Mouse (Mus musculus): ENCODE results near the gene Ppp5c. TPM values are rescaled to one million over a fixed set of nuclear protein-coding genes. Genes with fewer than 3 reads are reported as not detected.

Ppp5c gene
- polyA plus RNA-seq, 1 experiment from 2014 or later = 110 TPM

DNA sequence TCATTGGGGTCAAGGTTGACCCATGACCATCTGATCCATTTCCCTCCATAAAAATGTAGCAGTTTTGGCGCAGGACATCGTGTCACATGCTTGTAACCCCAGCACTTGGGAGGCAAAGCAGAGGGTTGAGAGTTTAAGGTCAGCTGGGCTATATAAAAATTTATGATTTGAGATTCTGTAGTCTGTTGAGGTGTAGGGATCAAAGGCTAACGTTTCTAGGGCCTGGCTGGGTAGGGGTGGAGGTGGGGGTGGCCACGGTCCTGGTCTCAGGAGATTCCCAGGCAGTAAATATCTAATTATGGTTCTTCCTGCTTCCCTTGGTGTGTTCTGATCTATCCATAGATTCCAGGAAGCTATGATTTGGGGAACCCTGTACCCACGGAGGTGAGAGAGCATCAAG, 66.0 kb downstream of the Ppp5c start:
- H3K27ac ChIP-seq = no peak overlapping the region
- no peak overlapping the region for H3K9ac ChIP-seq
- peaks cover 4% of the 10 kb centered on the region for H3K4me1 ChIP-seq
- H3K4me2 ChIP-seq (replicated peaks) = no peak overlapping the region
- no peaks in the 10 kb centered on the region for H3K27me3 ChIP-seq
- H3K36me3 ChIP-seq = no peaks in the 10 kb centered on the region
- no peaks in the 10 kb centered on the region for H3K9me3 ChIP-seq
- no peak for ATAC-seq (ENCODE audit: insufficient number of reproducible peaks, insufficient read depth, low FRiP score, low TSS enrichment)
- no peak overlapping the region for H3K4me3 ChIP-seq
- WGBS = 74% methylated on average over 5 of the region's 5 CpGs

DNA sequence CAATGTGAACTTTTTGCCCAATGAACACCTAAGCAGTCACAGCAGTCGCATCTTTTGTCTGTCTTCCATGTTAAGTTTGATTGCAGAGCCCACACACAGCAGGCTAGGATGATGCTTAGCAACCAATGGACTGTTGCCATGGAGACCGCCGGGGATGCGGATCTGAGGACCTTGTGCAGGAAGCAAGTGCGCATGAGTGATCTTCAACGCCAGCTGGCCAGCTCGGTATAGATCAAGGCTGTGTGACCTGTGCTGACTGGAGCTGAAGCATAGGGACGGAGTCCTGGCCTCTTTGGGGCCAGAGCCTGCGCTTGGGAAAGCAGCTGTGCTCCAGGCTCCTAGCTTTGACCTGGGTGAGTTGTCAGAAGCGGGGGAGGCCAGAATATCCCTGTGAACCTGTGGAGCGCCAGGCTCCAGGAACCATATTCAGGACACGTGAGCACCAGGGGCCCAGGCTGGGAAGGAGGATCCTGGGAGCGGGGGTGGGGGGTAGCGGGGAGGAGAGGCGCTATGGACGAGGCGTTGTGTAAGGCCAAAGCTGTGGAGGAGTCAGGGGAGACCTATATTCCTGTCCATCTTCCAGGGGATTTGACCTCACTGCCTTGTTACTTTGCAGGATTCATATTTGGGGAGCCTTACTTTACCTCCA, 68.1 kb downstream of the Ppp5c start, which contains the start of gene Pnmal1:
Gene Pnmal1 (plus strand): TSS at position 141 of the 649 bp plus-strand sequence.
- no peak within 1 kb of the TSS for H3K9ac ChIP-seq
- 21% methylated on average over 17 of the region's 17 CpGs for WGBS
- H3K27ac ChIP-seq = no peak within 1 kb of the TSS
- peak within 1 kb of the TSS; percentile 43 for H3K4me2 ChIP-seq (replicated peaks)
- peaks cover 4% of the 10 kb centered on the region for H3K4me1 ChIP-seq
- H3K27me3 ChIP-seq = no peaks in the 10 kb centered on the region
- H3K4me3 ChIP-seq = 0 out of 2 replicates have a peak within 1 kb of the TSS, but pooled peaks have one; percentile 19
- H3K36me3 ChIP-seq = no peaks in the 10 kb centered on the region
- H3K9me3 ChIP-seq = no peaks in the 10 kb centered on the region
- peak; percentile 80 for ATAC-seq (ENCODE audit: insufficient number of reproducible peaks, insufficient read depth, low FRiP score, low TSS enrichment)

DNA sequence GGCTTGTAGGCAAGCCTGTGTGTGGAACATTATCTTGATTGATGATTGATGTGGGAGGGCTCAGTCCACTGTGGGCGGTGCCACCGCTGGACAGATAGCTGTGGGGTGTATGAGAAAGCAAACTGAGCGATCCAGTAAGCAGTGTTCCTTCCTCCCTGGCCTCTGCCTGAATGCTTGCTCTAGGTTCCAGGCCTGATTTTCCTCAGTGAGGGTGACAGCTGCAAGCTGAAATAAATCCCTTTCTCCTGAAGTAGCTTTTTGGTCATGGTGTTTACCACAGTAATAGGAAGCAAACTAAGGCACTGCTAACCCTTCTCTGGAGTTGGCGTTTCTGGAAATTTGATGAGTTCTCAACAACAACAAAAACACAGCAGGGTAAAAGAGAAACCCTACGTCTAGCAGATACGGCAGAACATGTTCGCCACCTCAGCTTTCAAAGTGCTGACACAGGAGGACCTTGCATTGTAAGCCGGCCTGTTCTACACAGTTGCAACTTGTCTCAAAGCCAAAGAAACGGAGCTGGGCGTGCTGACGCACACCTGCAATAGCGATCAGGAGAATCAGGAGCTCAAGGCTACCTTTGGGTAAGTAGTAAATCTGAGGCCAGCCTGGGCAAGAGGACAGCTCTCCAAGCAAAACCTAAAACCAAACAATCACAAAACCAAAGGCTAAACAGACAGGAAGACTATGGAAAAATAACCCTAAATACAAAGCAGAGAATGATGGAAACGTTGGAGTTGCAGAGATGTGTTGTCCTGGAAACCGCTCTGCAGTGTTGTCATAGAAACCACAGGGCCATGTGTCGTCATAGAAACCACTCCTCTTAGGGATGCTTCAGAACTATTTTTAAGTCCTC, 71.1 kb downstream of the Ppp5c start:
- peaks cover 4% of the 10 kb centered on the region for H3K4me1 ChIP-seq
- no peak overlapping the region for H3K27ac ChIP-seq
- H3K4me3 ChIP-seq = no peak overlapping the region
- ATAC-seq (ENCODE audit: insufficient number of reproducible peaks, insufficient read depth, low FRiP score, low TSS enrichment) = no peak
- WGBS = 71% methylated on average over 15 of the region's 15 CpGs
- no peaks in the 10 kb centered on the region for H3K36me3 ChIP-seq
- H3K27me3 ChIP-seq = no peaks in the 10 kb centered on the region
- H3K9ac ChIP-seq = no peak overlapping the region
- no peaks in the 10 kb centered on the region for H3K9me3 ChIP-seq
- no peak overlapping the region for H3K4me2 ChIP-seq (replicated peaks)

DNA sequence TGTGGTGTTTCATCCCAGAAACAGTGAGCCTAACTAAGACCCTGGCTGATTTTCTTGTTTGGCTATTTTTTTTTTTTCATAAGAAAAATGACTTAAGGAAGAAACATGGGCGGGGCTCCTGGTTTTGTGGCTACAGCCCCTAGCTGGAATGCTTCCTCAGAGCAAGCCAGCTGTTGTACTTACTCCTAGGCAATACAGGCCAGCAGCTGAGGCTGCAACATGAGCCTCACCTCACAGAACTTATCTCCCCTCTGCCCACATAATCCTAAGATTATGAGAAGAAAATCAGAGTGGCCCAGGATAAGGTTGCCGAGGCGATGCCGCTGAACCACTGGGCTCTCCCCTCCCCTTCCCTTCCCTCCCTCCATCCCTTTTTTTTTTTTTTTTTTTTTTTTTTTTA, 72.0 kb downstream of the Ppp5c start:
- Histone ChIP-seq H3K9ac (no peak overlapping the region), H3K4me3 (no peak overlapping the region), H3K9me3 (no peaks in the 10 kb centered on the region), H3K27ac (no peak overlapping the region), H3K4me2 (replicated peaks) (no peak overlapping the region), H3K36me3 (no peaks in the 10 kb centered on the region), H3K4me1 (peaks cover 6% of the 10 kb centered on the region), H3K27me3 (no peaks in the 10 kb centered on the region)
- 82% methylated on average over 4 of the region's 4 CpGs for WGBS
- no peak for ATAC-seq (ENCODE audit: insufficient number of reproducible peaks, insufficient read depth, low FRiP score, low TSS enrichment)

Other genes with a start within 250 kb of the Ppp5c start
- gene Slc1a5, start 246.6 kb downstream of the Ppp5c start, polyA plus RNA-seq (2016; fragmentation: Nextera tagmentation; extraction: Ambion mirVana) = 33.3 and 34.0 TPM in 2 replicates
- gene Strn4, start 212.0 kb downstream of the Ppp5c start, polyA plus RNA-seq (2016; fragmentation: Nextera tagmentation; extraction: Ambion mirVana) = 149 and 152 TPM in 2 replicates
- 31.4 and 33.6 TPM in 2 replicates for gene Fkrp, start 211.2 kb downstream of the Ppp5c start, polyA plus RNA-seq (2016; fragmentation: Nextera tagmentation; extraction: Ambion mirVana)
- 15.3 and 16.8 TPM in 2 replicates for gene Prkd2, start 185.0 kb downstream of the Ppp5c start, polyA plus RNA-seq (2016; fragmentation: Nextera tagmentation; extraction: Ambion mirVana)
- gene Dact3, start 152.6 kb downstream of the Ppp5c start, polyA plus RNA-seq (2016; fragmentation: Nextera tagmentation; extraction: Ambion mirVana) = 13.4 and 14.6 TPM in 2 replicates
- 21.5 and 22.7 TPM in 2 replicates for gene Gng8, start 136.1 kb downstream of the Ppp5c start, polyA plus RNA-seq (2016; fragmentation: Nextera tagmentation; extraction: Ambion mirVana)
- 1.7 and 2.2 TPM in 2 replicates for gene Ptgir, start 121.4 kb downstream of the Ppp5c start, polyA plus RNA-seq (2016; fragmentation: Nextera tagmentation; extraction: Ambion mirVana)
- 123 and 134 TPM in 2 replicates for gene Calm3, start 103.8 kb downstream of the Ppp5c start, polyA plus RNA-seq (2016; fragmentation: Nextera tagmentation; extraction: Ambion mirVana)
- 15.9 and 16.6 TPM in 2 replicates for gene Pnmal2, start 83.2 kb downstream of the Ppp5c start, polyA plus RNA-seq (2016; fragmentation: Nextera tagmentation; extraction: Ambion mirVana)
- gene Pnmal1, start 68.2 kb downstream of the Ppp5c start, polyA plus RNA-seq (2016; fragmentation: Nextera tagmentation; extraction: Ambion mirVana) = 2.8 and 3.6 TPM in 2 replicates
- gene Gm42372, start 44.8 kb downstream of the Ppp5c start, polyA plus RNA-seq (2016; fragmentation: Nextera tagmentation; extraction: Ambion mirVana) = 0.36 and 0.41 TPM in 2 replicates
- 21.6 and 26.2 TPM in 2 replicates for gene Ccdc8, start 35.2 kb downstream of the Ppp5c start, polyA plus RNA-seq (2016; fragmentation: Nextera tagmentation; extraction: Ambion mirVana)
- 10.7 and 13.0 TPM in 2 replicates for gene Hif3a, start 34.5 kb upstream of the Ppp5c start, polyA plus RNA-seq (2016; fragmentation: Nextera tagmentation; extraction: Ambion mirVana)
- gene Psg16, start 46.1 kb upstream of the Ppp5c start, polyA plus RNA-seq (2016; fragmentation: Nextera tagmentation; extraction: Ambion mirVana) = 0.13 and 0.14 TPM in 2 replicates
- not detected in 2 replicates for gene Ceacam3, start 122.4 kb upstream of the Ppp5c start, polyA plus RNA-seq (2016; fragmentation: Nextera tagmentation; extraction: Ambion mirVana)
- gene Psg29, start 175.6 kb upstream of the Ppp5c start, polyA plus RNA-seq (2016; fragmentation: Nextera tagmentation; extraction: Ambion mirVana) = not detected in 2 replicates